Mouse (Mus musculus): ENCODE data around the gene Elovl7. TPM values are rescaled to one million over a fixed set of nuclear protein-coding genes. Genes with fewer than 3 reads are reported as not detected.

The Elovl7 gene
- total RNA-seq, 2 experiments from 2014 or later, result 5.1 to 5.8 TPM

DNA sequence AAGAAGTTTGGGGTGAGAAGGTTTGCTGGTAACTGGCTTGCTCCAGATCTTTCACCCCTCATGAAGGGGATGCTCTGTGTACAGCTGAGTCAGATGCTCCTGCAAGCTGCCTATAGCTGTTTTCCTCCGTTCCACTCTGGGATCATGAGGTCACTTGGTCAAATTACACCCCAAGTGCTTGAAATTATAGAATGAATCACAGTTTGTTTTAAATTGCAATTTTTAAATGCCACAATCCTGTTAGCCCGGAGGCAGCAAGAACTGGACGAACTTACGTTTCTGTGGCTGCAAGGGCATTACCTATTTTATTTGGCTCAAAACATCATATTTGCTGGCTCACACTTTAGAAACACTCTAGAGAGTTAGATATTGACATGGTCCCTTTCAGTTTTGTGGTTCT is 51.2 kb downstream of the Elovl7 start:
- no peak for TF ChIP-seq CTCF (conservative IDR thresholded peaks at IDR 0.05)
- H3K4me3 ChIP-seq, result no peak overlapping the region
- no peak for DNase-seq (ENCODE audit: low spot score in 2 of 2)
- no peak overlapping the region for H3K27ac ChIP-seq

DNA sequence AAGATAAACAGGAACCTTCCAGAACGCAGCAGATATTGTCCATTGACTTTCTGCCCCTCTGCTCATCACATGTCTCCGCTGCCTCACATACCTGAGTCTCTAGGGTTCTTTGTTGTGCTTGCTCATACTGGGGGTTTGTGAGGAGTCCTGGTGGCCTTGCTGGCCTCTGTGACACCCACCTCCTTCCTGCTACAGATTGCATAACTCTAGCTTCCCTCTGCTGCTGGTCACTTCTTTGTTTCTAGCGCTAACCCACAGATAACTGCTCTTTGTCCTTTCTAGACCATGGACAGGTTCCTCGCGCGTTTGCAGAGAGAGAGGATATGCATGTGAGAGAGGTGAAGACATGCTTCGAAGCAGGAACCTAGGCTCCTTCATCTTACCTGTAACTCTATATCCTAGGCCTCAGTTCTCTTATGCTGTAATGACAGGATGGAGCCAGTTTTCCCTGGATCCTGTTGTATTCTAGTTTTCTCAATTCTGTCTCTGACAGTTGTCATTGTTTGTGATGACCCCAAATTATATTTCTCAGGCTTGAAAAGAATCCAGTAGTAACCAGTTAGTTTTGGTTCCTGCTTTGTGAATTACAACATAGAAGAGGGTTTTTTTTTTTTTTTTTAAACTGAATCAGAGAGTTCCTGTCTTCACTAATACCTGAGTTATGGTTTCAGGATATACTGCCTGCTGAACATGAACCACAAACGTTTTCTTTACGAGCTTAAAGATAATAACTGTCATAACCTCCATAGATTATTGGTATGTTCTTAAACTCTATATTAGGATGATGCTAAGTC is 53.8 kb downstream of the Elovl7 start:
- no peak overlapping the region for H3K27ac ChIP-seq
- no peak for DNase-seq (ENCODE audit: low spot score in 2 of 2)
- no peak overlapping the region for H3K4me3 ChIP-seq
- TF ChIP-seq CTCF (conservative IDR thresholded peaks at IDR 0.05), result no peak

DNA sequence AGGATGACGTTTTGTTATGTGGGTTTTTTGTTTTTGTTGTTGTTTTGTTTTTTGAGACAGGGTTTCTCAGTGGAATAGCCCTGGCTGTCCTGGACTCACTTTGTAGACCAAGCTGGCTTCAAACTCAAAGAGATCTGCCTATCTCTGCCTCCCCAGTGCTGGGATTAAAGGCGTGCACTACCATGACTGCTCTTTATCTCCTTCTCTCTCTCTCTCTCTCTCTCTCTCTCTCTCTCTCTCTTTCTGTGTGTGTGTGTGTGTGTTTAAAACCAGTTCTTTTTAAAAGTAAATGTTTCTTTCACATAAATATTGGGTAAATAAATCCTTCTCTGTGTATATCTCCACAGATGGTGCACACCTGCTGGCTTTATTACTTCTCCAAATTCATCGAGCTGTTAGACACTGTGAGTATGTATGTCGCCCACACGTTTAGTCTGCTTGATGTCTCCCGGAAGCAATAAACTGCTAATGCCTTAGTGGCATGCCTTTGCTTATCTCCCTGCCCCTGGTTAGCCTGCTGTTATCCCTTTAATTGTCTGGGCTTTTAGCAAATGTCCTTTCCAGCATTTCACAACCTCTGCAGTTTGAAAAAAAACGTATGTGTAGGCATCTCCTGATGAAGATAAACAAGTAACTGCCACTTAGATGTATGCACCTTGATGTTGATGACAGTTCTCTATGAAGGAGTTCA is 57.4 kb downstream of the Elovl7 start:
- no peak for TF ChIP-seq CTCF (conservative IDR thresholded peaks at IDR 0.05)
- Histone ChIP-seq H3K4me3 (no peak overlapping the region), H3K27ac (no peak overlapping the region)
- no peak for DNase-seq (ENCODE audit: low spot score in 2 of 2)

DNA sequence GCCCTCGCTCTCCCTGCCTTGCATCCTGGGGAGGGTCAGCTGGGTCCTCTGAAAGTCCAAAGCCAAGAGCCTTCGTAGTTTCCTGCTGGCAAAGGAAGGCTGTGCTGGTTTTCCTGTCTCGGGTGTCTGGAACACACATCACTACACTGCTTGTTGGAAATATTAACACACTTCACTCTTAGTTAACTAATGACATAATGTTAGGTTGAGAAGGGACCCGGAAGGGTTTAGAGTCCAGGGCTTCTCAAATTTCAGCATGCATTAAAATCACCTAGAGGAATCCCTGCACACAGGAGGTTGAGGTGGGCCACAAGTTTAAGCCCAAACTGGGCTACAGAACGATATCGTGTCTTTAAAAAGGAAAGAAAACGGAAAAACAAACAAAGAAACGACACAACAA is 58.1 kb downstream of the Elovl7 start:
- DNase-seq (ENCODE audit: low spot score in 2 of 2), result no peak
- H3K4me3 ChIP-seq, result no peak overlapping the region
- H3K27ac ChIP-seq, result no peak overlapping the region
- no peak for TF ChIP-seq CTCF (conservative IDR thresholded peaks at IDR 0.05)

DNA sequence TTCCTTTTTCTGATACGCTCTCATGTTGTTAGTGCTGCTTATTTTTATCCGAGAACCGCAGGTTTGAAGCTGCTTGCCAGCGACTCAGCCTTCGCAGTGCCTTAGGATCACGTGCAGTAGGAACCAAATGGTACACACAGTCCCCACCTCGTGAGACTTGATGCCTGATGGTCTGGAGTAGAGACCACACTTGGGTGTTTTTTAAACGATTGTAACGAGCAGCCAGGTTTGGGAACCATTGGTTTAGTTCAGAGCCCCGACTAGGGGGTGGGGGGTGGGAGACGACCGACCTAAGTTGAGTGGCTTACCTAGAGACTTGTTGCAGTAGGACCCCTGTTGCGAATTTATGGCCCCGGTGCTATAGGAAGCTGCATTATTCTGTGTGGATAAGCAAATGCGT is 58.8 kb downstream of the Elovl7 start:
- Histone ChIP-seq H3K27ac (no peak overlapping the region), H3K4me3 (no peak overlapping the region)
- DNase-seq (ENCODE audit: low spot score in 2 of 2), result no peak
- no peak for TF ChIP-seq CTCF (conservative IDR thresholded peaks at IDR 0.05)

DNA sequence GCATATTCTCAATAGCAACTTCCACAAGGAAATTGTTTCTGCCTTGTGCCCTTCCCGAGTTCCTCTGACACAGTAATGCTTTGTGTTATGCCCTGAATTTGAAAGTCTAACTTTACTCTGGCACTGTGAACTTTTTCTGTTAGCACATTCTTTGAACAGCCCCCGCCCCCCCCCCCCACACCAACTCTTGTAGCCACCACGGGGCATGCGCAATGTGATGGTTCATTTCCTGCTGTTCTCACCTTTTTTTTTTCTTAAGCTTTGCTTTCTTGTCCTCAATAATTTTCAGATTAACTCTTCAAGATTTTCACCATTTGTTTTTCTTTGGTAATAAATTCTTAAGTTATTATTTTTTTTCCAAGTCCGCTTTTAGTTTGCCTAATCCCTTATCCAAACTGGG is 59.3 kb downstream of the Elovl7 start:
- Histone ChIP-seq H3K4me3 (no peak overlapping the region), H3K27ac (no peak overlapping the region)
- DNase-seq (ENCODE audit: low spot score in 2 of 2), result no peak
- no peak for TF ChIP-seq CTCF (conservative IDR thresholded peaks at IDR 0.05)

DNA sequence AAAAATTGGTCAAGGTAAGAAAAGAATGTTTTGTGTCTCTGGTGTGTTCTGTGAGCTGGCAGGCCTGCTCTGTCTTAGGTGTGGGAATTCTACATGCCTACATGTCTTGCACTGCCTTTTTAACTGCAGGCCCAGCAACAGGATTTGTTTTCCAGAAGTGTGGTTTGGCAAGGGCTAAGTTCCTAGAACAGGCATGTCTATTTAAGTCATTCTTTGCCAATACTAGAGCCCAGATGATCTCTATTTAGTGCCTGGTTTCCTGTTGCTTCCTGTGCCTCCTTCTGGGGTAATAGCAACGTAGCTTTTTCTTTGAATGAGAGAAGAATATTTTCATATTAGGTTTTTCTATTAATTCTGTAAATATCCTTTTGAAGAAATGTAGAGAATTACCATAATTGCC is 62.4 kb downstream of the Elovl7 start:
- Histone ChIP-seq H3K4me3 (no peak overlapping the region), H3K27ac (no peak overlapping the region)
- DNase-seq (ENCODE audit: low spot score in 2 of 2), result no peak
- TF ChIP-seq CTCF (conservative IDR thresholded peaks at IDR 0.05), result no peak

DNA sequence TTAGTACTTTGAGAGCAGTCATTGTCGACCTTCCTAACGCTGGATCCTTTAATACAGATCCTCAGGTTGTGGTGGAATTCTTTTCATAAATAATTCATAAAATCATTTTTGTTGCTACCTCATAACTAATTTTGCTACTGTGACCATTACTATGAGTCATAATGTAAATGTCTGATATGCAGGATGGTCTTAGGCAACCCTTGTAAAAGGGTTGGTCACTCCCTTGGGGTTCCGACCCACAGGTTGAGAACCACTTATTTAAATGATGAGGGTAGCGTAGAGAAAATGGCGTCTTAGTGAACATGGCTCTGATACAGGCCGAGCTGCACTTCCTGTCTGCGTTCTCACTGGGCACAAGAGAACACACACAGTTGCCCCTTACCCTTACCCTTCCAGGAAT is 63.1 kb downstream of the Elovl7 start:
- Histone ChIP-seq H3K4me3 (no peak overlapping the region), H3K27ac (no peak overlapping the region)
- DNase-seq (ENCODE audit: low spot score in 2 of 2), result no peak
- no peak for TF ChIP-seq CTCF (conservative IDR thresholded peaks at IDR 0.05)

DNA sequence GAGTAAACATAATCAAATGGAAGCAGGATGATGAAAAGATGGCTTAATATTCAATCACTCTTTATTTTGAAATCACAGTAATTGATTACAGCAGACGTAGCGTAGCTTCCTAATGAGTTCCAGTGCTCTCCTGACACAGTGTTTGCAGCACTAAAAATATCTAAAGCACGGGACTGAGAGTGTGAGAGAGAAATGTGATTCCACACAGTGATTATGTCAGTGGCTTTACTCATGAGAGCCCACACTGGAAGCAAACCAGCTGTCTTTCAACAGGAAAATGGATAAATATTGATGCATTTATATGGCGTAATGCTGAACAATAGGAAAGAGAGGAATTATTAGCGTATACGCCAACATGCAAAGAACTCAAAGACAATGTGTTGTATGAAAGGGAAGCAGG is 64.4 kb downstream of the Elovl7 start:
- TF ChIP-seq CTCF (conservative IDR thresholded peaks at IDR 0.05), result no peak
- no peak overlapping the region for H3K27ac ChIP-seq
- DNase-seq (ENCODE audit: low spot score in 2 of 2), result peak in 1 of 2 experiments; percentile 8

DNA sequence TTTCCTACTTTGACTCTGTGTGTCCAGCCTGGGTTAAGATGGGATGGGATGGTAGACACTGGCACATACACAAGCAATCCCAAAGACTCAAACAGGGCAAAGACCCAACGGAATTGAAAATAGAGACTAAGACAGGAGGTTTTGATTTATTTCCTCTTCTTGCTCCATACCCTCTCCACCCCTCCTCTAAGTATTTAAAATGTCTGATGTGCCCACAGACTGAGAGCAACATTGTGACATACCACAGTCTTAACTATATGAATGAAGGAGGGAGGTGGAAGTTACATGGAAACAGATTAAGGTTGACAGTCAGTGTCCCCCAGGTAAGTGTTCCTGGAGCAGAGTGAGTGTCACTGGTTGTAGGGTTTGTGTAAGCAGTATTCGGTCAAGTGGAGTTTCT is 70.1 kb downstream of the Elovl7 start:
- no peak overlapping the region for H3K4me3 ChIP-seq
- no peak for DNase-seq (ENCODE audit: low spot score in 2 of 2)
- H3K27ac ChIP-seq, result no peak overlapping the region
- no peak for TF ChIP-seq CTCF (conservative IDR thresholded peaks at IDR 0.05)

More for the DNA sequence above, 64.4 kb downstream of the Elovl7 start:
- H3K4me3 ChIP-seq, result no peak overlapping the region

DNA sequence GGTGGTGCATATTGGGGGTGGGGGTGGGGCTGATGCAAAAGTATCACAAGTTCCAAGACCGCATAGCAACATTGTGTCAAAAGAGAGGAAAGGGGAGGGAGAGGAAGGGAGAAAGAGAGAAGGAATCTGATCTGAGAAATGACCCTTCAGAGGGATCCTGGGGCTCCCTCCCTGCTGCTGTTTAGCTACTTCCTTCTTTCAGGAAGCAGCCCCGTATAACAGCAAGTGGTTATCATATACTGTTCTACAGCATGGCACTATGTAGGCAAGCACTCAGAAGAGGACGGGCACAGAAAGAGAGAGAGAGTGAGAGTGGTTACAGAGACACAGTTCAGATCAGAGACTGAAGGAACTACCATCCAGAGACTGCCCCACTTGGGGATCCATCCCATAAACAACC is 73.7 kb downstream of the Elovl7 start:
- no peak for DNase-seq (ENCODE audit: low spot score in 2 of 2)
- TF ChIP-seq CTCF (conservative IDR thresholded peaks at IDR 0.05), result no peak
- Histone ChIP-seq H3K4me3 (no peak overlapping the region), H3K27ac (no peak overlapping the region)

DNA sequence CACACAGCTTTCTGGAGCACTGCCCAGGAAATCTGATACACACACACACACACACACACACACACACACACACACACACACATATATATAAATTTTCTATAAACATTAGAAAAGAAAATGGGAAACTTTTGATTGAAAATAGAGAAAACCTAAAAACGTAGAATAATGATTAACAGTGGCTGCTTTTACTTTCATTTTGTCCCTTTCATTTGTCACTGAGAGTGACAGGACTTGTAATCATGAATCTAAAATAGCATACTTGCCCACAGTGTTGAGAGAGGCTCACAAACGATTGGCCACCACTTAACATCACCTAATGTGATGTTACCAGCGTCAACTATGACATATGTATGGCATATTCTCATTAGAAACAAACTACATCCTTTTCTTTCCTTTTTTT is 75.2 kb downstream of the Elovl7 start:
- no peak overlapping the region for H3K27ac ChIP-seq
- H3K4me3 ChIP-seq, result no peak overlapping the region
- TF ChIP-seq CTCF (conservative IDR thresholded peaks at IDR 0.05), result no peak
- no peak for DNase-seq (ENCODE audit: low spot score in 2 of 2)

DNA sequence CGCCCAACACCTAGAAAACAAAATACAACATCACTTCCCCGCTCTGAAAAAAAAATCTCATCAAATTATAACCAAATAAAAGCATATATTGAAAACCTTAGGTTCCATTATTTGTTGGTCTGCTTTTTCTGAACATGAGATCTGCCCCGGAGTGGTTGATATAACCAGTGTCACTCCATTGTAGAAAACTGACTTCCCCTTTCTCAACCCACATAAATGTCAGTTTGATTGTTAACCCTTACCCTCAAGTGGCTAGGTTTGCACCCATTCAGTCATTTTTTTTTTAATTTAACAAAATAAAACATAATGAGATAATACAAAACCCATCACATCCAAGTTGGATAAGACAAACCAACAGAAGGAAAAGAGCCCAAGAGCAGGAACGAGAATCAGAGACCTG is 76.1 kb downstream of the Elovl7 start:
- H3K4me3 ChIP-seq, result no peak overlapping the region
- no peak overlapping the region for H3K27ac ChIP-seq
- no peak for TF ChIP-seq CTCF (conservative IDR thresholded peaks at IDR 0.05)
- DNase-seq (ENCODE audit: low spot score in 2 of 2), result no peak

Measured in layer of hippocampus, adult 2 months (tissue).